ENCODE assay signal across 20 mouse cellular contexts in the genomic region with DNA sequence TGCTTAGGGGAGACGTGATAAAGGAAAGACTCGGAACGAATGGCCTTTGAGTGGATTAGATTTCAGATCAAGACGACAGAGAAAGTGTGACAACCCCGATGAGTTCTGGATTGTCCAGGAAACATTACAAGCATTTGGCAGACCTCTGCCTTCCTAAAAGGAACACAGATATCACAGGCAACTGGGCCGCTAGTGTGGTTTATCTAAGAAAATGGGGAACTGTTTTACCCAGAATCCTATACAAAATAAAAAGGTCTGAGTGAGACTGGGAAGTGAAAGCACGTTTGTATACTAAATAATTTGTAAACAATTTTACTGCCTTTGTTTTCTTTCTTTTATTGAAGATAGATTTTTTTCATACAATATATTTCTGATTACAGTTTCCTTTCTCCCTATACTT. TPM values are rescaled to one million over a fixed set of nuclear protein-coding genes. Genes with fewer than 3 reads are reported as not detected.
"Had no signal": no experiment of that assay in that cellular context is flagged by ENCODE, and none has a peak within 500 bp of the region (broad histone marks: within the 10 kb centered on the region; RNA-seq: fewer than 3 reads in every experiment).

No protein-coding gene starts in this region.

- H3K27me3 ChIP-seq: kidney, embryonic 15.5 days; limb, embryonic 13.5 days; lung, embryonic 15.5 days had no signal

- H3K27ac ChIP-seq: kidney, embryonic 15.5 days; limb, embryonic 10.5 days; limb, embryonic 13.5 days; liver, embryonic 14.5 days; lung, embryonic 15.5 days; macrophage; stomach, postnatal 0 days had no signal

- ATAC-seq: liver, postnatal 0 days had no signal

- DNase-seq: kidney, adult 11 months; kidney, adult 8-10 months; kidney, postnatal 10 days; kidney, postnatal 36 days; liver; liver, postnatal 0 days; lung, postnatal 14 days; midbrain, embryonic 14.5 days; thymus, adult 2 months; thymus, postnatal 14 days; thymus, postnatal 4 days had no signal

- H3K4me3 ChIP-seq: kidney, embryonic 15.5 days; limb, embryonic 10.5 days; limb, embryonic 13.5 days; lung, embryonic 15.5 days had no signal

- H3K9me3 ChIP-seq: kidney, embryonic 15.5 days; limb, embryonic 10.5 days; lung, embryonic 15.5 days had no signal

- H3K9ac ChIP-seq: kidney, embryonic 15.5 days; limb, embryonic 13.5 days; liver, embryonic 14.5 days; liver, postnatal 0 days; lung, embryonic 15.5 days had no signal

- H3K36me3 ChIP-seq: limb, embryonic 13.5 days; lung, embryonic 15.5 days had no signal

- H3K4me2 ChIP-seq: kidney, embryonic 15.5 days; limb, embryonic 13.5 days; lung, embryonic 15.5 days; midbrain, embryonic 11.5 days had no signal

RNA-seq across cellular contexts. Expression of a gene that starts 5.9 kb away (rescaled TPM):
- total RNA-seq: megakaryocyte-erythroid progenitor cell, adult 5-6 weeks had no signal
- polyA plus RNA-seq: macrophage had no signal
